Mouse (Mus musculus) liver, postnatal 0 days (tissue): ENCODE results near the gene Shbg.

Experiments used
- CTCF ChIP-seq: sonication (generic); IDR thresholded peaks from 2 replicates; pipeline ENCODE4 v1.5.1; 2016; ENCODE audit warnings: antibody characterized with exemption, low read depth
- EP300 ChIP-seq: IDR thresholded peaks from 2 replicates; pipeline ENCODE4 v1.6.1; 2016; ENCODE audit warnings: antibody characterized with exemption, low read depth, mild to moderate bottlenecking

DNA sequence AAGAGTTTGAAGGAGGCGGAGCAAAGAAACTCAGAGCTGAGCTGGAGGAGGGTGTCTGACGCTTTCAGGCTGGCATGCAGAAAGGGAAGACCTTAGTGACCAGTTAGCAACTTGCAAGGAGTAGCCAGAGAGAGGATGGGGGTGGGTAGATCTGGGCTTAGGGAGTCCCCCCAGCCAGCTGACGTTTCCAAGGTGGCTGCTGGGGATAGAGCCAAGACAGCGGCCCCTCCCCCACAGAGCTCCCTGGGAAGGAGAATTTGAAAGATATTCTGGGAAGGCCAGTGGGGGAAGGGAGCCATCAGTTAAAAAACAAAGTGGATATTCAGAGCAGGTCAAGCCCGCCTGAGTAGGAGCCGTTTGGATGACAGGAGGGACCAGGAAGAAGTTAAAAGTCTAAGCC lies 17.6 kb downstream of the Shbg start:
- TF ChIP-seq CTCF (no peak), EP300 (no peak)
